Mouse (Mus musculus): ENCODE measurements around the gene Mtfp1. TPM values are rescaled to one million over a fixed set of nuclear protein-coding genes. Genes with fewer than 3 reads are reported as not detected.

Gene Mtfp1
- polyA plus RNA-seq, 1 experiment from 2014 or later, result 10.8 TPM

GRCm38 (mm10) chr11:4103522-4103921, 8.3 kb upstream of the Mtfp1 start:
- no peaks in the 10 kb centered on the region for H3K36me3 ChIP-seq (ENCODE audit: insufficient read depth)
- TF ChIP-seq CTCF (IDR thresholded peaks at IDR 0.05; ENCODE audit: low read depth), result no peak
- no peak overlapping the region for H3K4me3 ChIP-seq (ENCODE audit: low read depth, low read length)
- H3K9me3 ChIP-seq (ENCODE audit: low read depth, low read length), result no peaks in the 10 kb centered on the region
- 56% methylated on average over 14 of the region's 14 CpGs for WGBS
- ATAC-seq (ENCODE audit: insufficient read depth), result no peak; the same call in 1 of the 2 replicates
- no peak for DNase-seq
- no peak overlapping the region for H3K27ac ChIP-seq (ENCODE audit: low read depth)
- no peaks in the 10 kb centered on the region for H3K4me1 ChIP-seq (ENCODE audit: insufficient read depth)
- no peak overlapping the region for H3K4me2 ChIP-seq
- no peak overlapping the region for H3K9ac ChIP-seq
- H3K27me3 ChIP-seq (ENCODE audit: insufficient read depth, low read length), result no peaks in the 10 kb centered on the region

GRCm38 (mm10) chr11:4101851-4102250, 6.6 kb upstream of the Mtfp1 start:
- no peaks in the 10 kb centered on the region for H3K27me3 ChIP-seq (ENCODE audit: insufficient read depth, low read length)
- ATAC-seq (ENCODE audit: insufficient read depth) (no peak), DNase-seq (no peak)
- H3K9ac ChIP-seq, result no peak overlapping the region
- WGBS, result 67% methylated on average over 5 of the region's 5 CpGs
- no peak overlapping the region for H3K27ac ChIP-seq (ENCODE audit: low read depth)
- H3K9me3 ChIP-seq (ENCODE audit: low read depth, low read length), result no peaks in the 10 kb centered on the region
- H3K4me1 ChIP-seq (ENCODE audit: insufficient read depth), result 0 out of 2 replicates have a peak, but pooled peaks cover 6% of the 10 kb centered on the region
- no peak for TF ChIP-seq CTCF (IDR thresholded peaks at IDR 0.05; ENCODE audit: low read depth)
- H3K4me2 ChIP-seq, result no peak overlapping the region
- H3K36me3 ChIP-seq (ENCODE audit: insufficient read depth), result no peaks in the 10 kb centered on the region
- H3K4me3 ChIP-seq (ENCODE audit: low read depth, low read length), result no peak overlapping the region

GRCm38 (mm10) chr11:4099447-4099846, 4.2 kb upstream of the Mtfp1 start:
- no peak for DNase-seq
- Histone ChIP-seq H3K9me3 (ENCODE audit: low read depth, low read length) (no peaks in the 10 kb centered on the region), H3K27me3 (ENCODE audit: insufficient read depth, low read length) (no peaks in the 10 kb centered on the region), H3K4me3 (ENCODE audit: low read depth, low read length) (no peak overlapping the region), H3K4me1 (ENCODE audit: insufficient read depth) (peaks cover 6% of the 10 kb centered on the region; the same call in 1 of the 2 replicates), H3K36me3 (ENCODE audit: insufficient read depth) (no peaks in the 10 kb centered on the region), H3K9ac (no peak overlapping the region), H3K27ac (ENCODE audit: low read depth) (no peak overlapping the region), H3K4me2 (no peak overlapping the region)
- ATAC-seq (ENCODE audit: insufficient read depth), result no peak
- no peak for TF ChIP-seq CTCF (IDR thresholded peaks at IDR 0.05; ENCODE audit: low read depth)
- 60% methylated on average over 3 of the region's 3 CpGs for WGBS

- Histone ChIP-seq H3K4me2 (no peak overlapping the region), H3K4me3 (ENCODE audit: low read depth, low read length) (no peak overlapping the region), H3K9me3 (ENCODE audit: low read depth, low read length) (no peaks in the 10 kb centered on the region), H3K9ac (no peak overlapping the region), H3K27me3 (ENCODE audit: insufficient read depth, low read length) (no peaks in the 10 kb centered on the region), H3K27ac (ENCODE audit: low read depth) (no peak overlapping the region), H3K36me3 (ENCODE audit: insufficient read depth) (no peaks in the 10 kb centered on the region), H3K4me1 (ENCODE audit: insufficient read depth) (peaks cover 6% of the 10 kb centered on the region; the same call in 1 of the 2 replicates)
- 64% methylated on average over 7 of the region's 7 CpGs for WGBS
- TF ChIP-seq CTCF (IDR thresholded peaks at IDR 0.05; ENCODE audit: low read depth), result no peak
- no peak for ATAC-seq (ENCODE audit: insufficient read depth)
- no peak for DNase-seq
Measured at GRCm38 (mm10) chr11:4098816-4099215, 3.6 kb upstream of the Mtfp1 start.

- no peaks in the 10 kb centered on the region for H3K36me3 ChIP-seq (ENCODE audit: insufficient read depth)
- H3K9me3 ChIP-seq (ENCODE audit: low read depth, low read length), result no peaks in the 10 kb centered on the region
- no peak overlapping the region for H3K4me3 ChIP-seq (ENCODE audit: low read depth, low read length)
- ATAC-seq (ENCODE audit: insufficient read depth) (no peak), DNase-seq (peak; percentile 6)
- H3K27me3 ChIP-seq (ENCODE audit: insufficient read depth, low read length), result no peaks in the 10 kb centered on the region
- no peak overlapping the region for H3K9ac ChIP-seq
- peak; percentile 43 for TF ChIP-seq CTCF (IDR thresholded peaks at IDR 0.05; ENCODE audit: low read depth)
- 57% methylated on average over 8 of the region's 8 CpGs for WGBS
- no peak overlapping the region for H3K4me2 ChIP-seq
- H3K27ac ChIP-seq (ENCODE audit: low read depth), result no peak overlapping the region
- H3K4me1 ChIP-seq (ENCODE audit: insufficient read depth), result peaks cover 6% of the 10 kb centered on the region; the same call in 1 of the 2 replicates
Measured at GRCm38 (mm10) chr11:4098120-4098519, 2.9 kb upstream of the Mtfp1 start.

- H3K27me3 ChIP-seq (ENCODE audit: insufficient read depth, low read length), result no peaks in the 10 kb centered on the region
- no peaks in the 10 kb centered on the region for H3K9me3 ChIP-seq (ENCODE audit: low read depth, low read length)
- no peak for TF ChIP-seq CTCF (IDR thresholded peaks at IDR 0.05; ENCODE audit: low read depth)
- H3K9ac ChIP-seq, result peak overlapping the region; percentile 71
- peak; percentile 48 for ATAC-seq (ENCODE audit: insufficient read depth)
- no peaks in the 10 kb centered on the region for H3K36me3 ChIP-seq (ENCODE audit: insufficient read depth)
- H3K4me2 ChIP-seq, result peak overlapping the region; percentile 92
- peak overlapping the region; percentile 88 for H3K27ac ChIP-seq (ENCODE audit: low read depth)
- H3K4me3 ChIP-seq (ENCODE audit: low read depth, low read length), result peak overlapping the region; percentile 58
- peaks cover 6% of the 10 kb centered on the region; the same call in 1 of the 2 replicates for H3K4me1 ChIP-seq (ENCODE audit: insufficient read depth)
- no peak for DNase-seq
- WGBS, result 22% methylated on average over 10 of the region's 10 CpGs
Measured at GRCm38 (mm10) chr11:4097091-4097621, 1.9 kb upstream of the Mtfp1 start.

- Histone ChIP-seq H3K27me3 (ENCODE audit: insufficient read depth, low read length) (no peaks in the 10 kb centered on the region), H3K9ac (peak overlapping the region; percentile 71), H3K4me3 (ENCODE audit: low read depth, low read length) (peak overlapping the region; percentile 58), H3K4me1 (ENCODE audit: insufficient read depth) (peaks cover 6% of the 10 kb centered on the region; the same call in 1 of the 2 replicates), H3K36me3 (ENCODE audit: insufficient read depth) (peaks cover 7% of the 10 kb centered on the region; the same call in 1 of the 2 replicates), H3K9me3 (ENCODE audit: low read depth, low read length) (no peaks in the 10 kb centered on the region), H3K27ac (ENCODE audit: low read depth) (peak overlapping the region; percentile 88), H3K4me2 (peak overlapping the region; percentile 92)
- peak; percentile 94 for ATAC-seq (ENCODE audit: insufficient read depth)
- 4% methylated on average over 45 of the region's 45 CpGs for WGBS
- peak; percentile 99 for DNase-seq
- no peak for TF ChIP-seq CTCF (IDR thresholded peaks at IDR 0.05; ENCODE audit: low read depth)
Measured at GRCm38 (mm10) chr11:4096054-4096984, 1.1 kb upstream of the Mtfp1 start.

Data from lung, embryonic 14.5 days (tissue).